Mouse (Mus musculus) ovary, postnatal 10 days (tissue): ENCODE data around the gene Vwa2.

Experiments used
- DNase-seq: peaks from one replicate; pipeline ENCODE4 v3.0.0; 2022; ENCODE audit warnings: low spot score

Gene Vwa2

DNA sequence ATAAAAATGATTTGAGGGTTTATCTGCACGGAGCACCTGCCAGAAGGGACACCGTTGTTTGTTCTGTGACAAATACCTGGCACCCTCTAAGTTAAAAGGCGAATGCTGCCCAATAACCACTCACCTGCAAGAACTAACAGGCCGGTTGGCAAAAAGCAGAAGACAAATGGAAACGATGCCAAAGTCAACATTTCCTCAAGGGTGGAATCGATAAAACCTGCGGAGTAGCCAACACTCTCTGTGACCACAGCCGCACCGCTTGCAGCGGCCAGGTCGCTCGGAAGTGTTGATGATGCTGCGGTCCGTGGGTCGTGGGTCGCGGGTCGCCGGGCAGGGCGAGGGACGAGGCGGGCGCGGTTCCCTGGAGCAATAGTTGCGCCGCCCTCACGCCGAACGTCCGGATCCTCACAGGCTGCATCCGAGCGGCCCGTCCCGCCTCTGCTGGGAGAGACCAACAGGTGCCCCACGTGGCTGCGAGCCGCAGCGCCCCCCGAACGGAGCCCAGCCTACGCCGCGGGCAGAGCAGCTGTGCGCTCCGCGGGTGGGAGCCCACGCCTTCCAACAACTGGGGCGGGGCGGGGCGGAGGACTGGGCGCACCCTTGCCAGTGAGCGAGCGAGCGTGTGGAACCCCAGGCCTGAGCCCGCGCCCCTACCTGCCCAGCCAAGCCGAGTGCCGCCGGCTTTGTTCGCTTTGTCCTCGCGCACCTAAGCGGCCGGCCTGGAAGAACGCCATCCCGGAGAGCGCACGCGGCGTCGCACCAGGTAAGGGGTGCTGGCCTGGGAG lies at the start of gene Vwa2:
Vwa2 (plus strand) TSS at position 434 of the 785 bp plus-strand sequence.
- no peak for DNase-seq

DNA sequence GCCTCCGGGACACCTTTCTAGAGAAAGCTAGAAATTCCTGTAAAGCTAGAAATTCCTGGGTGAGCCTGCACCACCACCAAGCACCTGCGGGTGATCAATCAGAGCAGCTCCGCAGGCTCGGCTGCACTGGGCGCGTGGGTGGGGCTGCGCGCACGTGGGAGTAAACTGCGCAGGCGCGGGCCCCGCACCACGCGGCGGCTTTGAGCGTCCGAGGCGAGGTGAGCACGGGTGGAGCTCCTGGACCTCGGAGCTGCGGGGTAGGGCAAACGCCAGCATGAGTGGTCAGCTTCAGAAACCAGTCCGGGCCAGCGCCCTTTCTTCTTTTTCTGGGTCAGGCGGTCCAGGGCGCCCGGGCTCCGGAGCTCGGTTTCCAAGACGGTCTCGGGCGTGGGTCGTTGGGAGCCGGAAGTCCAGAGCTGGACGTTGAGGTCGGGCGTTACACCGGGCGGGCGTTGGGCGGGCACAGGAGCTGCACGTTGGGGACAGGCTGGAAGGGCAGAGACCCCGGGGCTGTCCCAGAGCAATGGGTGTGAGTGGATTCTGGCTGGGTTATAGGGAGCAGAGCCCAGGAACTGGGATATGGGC lies 47.9 kb upstream of the Vwa2 start, which contains the start of gene Tdrd1:
Tdrd1 (plus strand) TSS at position 163 of the 585 bp plus-strand sequence.
- DNase-seq: no peak

DNA sequence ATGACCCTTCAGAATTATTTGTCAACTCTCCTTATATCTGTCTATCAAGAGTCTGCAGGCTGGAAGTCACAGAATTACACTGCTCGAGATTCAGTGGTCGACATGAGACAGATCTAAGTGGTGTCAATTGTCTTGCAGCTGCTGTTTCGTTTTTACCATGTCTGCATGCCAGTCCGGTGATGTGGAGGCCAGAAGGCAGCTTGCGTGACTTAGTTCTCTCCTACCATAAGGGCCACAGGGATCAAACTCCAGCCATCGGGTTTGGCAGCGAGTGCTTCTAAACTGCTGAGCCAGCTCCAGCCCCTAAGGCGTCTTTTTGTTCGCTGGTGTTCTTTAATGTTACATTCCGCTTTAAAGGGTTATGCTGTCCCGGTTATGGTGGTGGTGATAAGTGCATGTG lies 45.7 kb upstream of the Vwa2 start:
- DNase-seq: no peak

DNA sequence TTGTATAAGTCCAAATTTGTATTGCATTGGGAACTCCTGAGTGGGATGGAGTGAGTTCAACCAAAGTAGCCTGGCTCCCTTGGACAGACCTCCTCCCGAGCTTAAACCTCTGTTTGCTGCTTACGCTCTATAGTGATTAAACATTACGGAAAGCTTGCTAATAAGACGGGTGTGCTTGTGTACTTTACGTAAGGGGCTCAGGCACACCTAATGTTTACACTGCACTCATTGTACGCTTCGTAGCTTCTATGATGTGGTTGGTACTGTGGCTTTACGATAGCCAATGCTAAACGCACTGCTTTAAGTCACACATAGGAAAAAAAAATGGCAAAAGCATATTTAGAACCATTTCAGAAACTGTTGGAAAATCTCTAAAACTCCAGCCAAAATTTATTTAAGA lies 44.8 kb upstream of the Vwa2 start:
- DNase-seq: no peak

DNA sequence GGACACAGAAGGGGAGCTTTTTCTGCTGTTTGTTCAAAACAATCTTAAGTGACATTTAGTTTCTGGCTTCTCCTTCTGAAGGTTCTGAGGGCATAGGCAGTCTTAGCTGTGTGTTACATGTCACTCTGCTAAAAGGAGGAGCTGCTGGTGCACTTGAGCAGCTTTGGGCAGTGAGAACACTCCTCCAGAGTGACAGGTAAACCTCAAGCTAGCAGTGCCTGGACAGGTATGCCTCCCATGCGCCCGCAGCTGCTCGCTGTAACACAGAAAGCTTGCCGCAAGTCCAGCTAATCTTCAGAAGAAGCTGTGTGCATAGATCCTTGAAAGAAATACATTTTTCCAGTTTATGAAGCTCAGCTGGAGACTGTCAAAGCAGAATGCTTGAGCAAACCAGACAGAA lies 43.9 kb upstream of the Vwa2 start:
- no peak for DNase-seq

DNA sequence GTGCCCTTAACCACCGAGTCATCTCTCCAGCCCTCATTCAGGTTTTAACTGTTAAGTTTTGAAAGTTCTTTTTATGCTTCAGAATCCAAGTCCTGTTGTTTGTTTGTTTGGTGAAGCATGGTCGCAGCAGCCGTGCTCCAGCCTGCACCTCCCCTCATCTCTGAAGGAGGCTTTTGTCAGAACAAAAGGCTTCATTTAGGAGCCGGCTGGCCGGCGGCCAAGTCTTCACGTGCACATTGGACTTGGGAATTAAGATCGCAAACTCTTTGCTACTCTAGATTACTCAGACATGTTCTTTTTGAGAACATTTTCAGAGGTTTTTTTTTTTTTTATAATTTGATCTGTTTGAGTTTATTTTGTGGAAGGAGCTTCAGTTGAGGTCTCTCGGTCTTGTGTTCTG lies 38.7 kb upstream of the Vwa2 start:
- no peak for DNase-seq

DNA sequence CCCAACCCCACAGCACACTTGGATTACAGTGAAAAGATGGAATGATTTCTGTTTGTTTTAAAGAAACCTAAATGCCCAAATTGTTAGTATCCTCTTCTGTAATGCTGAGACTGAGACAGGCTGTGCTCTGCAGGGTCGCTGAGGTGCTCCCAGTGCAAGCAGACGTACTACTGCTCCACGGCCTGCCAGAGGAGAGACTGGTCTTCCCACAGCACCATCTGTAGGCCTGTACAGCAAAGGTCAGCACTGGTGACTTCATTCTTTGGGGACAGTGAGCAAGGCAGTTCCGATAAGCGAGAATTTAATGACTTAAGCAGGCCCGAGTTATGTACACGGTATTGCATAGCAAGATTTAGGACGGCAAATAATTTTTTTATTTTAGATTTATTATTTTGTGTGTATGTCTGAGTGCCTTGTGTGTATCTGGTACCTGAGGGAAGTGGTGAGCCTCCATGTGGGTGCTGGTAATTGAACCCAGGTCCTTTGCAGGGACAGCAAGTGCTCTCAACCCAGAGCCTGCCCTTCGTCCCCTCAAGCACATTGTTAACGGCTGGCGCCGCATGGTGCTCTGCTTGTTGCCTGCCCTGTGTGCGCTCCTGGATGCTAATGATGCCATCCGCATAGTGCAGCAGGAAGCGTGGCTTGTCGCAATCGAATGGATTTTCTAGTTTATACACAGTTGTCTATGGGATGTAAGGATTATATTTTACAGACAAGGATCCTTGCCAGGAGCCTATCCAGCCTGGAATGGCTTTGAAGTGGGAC lies 34.9 kb upstream of the Vwa2 start:
- no peak for DNase-seq

DNA sequence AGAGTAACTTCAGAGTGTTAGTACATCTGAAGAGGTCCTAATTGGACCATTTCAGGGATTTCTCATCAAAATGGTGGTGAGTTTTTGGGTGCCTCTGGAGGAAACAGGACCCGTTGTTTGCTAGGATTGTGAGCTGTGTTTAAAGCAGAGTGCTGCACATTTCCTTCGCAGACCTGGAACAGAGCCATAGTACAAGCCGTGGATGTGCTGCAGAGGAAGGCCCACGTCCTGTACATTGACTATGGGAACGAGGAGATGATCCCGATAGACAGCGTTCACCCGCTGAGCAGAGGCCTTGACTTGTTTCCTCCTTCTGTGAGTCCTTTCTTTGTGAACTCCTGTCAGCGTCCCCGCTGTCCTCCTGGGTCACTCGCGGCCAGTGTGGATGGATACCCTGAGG lies 31.1 kb upstream of the Vwa2 start:
- no peak for DNase-seq

DNA sequence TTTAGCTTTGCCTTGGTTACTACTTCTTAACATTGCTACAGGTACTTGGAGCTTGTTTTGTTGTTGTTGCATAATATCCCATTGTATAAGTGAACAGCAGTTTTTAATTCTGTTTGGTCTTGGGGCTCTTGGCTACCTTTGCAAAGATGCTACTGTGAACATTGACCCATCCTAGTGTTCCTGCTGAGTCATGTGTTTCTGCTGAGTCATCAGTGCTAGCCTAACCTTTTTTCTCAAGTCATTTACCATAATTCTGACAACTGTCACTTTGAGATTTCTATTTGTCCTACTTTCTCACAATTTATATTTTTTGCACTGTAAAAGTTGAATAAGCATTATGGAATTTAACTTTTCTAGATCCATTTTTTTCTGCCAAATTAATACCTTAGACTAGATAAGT lies 21.5 kb upstream of the Vwa2 start:
- DNase-seq: no peak

DNA sequence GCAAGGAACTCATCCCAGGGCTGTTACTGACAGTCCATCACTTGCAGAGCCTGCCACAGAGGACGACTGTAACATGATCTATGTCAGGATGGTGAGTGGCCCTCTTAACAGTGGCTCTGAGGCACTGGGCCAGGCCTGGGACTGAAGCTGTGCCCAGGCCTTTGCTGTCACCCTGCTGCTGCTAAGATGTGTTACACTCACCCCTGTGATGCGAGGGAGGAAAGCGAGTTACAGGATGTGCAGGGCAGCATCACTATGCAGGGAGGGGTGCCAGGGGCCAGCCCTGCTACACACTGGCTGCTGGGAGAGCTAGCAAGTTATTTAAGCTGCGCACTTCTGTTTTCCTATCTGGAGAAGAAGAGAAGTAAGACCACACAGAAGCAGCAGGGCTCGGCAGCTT lies 17.6 kb upstream of the Vwa2 start:
- no peak for DNase-seq

DNA sequence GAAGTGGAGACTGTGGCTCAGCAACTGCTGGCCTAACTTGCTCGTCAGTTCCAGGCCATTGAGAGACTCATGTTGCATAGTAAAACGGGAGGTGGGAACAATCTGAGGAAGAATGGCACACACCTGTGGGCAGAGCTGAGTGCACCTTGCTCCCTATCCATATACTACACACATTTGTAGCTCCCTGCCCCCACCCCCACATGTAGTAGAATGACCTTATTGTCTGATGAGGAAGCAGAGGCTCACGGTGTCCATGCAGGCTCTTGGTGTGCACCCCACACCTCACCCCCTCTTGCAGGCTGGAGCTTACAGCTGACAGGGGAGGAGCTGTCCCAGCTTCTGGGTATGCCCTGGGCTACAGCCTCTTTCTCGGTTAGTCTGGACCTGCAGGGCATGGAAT lies 6.3 kb upstream of the Vwa2 start:
- DNase-seq: no peak

DNA sequence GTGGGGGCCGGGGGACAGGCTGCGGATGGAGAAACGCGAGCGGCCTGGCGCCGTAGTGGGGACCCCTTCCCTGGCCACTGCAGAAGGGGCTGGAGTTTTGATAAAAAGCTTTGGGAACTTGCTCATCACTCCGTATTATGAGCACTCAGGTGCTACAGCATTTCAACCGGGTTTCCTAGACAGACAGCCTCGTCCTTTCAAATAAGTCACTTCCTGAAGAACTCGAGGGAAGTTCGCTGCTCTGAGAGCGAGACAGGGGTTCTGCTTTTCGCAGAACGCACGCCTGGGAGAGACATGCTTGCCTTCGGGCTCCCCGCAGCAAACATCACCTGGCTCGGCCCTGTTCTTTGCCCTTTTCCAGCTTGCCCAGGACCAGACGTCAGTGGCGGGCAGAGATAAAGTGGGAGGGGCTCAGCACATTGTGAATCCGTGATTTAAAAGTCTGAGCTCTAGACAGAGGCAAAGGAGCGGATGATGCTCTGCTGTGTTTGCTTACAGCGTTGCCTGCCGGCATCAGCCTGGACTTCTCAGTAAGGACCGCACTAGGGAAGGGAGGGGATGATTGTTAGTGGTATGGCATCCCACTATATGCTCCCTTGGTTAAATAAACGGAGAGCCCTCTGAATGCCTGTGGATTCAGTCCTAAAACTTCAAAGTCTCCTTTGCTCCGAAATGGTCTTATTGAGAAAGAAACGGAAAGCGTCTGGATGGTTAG lies 709 bp downstream of the Vwa2 start:
- no peak for DNase-seq

DNA sequence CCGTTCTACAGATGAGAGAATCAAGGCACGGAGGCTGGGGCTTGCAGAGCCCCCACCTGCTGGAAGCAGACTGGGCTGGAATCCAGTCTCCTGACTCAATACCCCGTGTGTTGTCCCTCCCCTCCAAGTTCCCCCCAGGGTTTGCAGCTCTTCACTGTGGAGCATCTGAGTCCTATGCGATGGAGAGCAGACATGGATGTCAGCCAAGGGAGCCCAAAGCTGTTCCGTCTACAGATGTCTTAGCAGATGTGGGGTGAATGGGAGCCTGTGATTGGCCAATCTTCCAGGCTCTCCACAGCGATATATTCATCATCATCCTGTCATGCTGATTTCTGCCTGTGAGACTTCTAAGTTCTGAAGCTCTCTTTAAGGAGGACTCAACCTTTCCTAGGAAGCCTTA lies 3.3 kb downstream of the Vwa2 start:
- DNase-seq: no peak

DNA sequence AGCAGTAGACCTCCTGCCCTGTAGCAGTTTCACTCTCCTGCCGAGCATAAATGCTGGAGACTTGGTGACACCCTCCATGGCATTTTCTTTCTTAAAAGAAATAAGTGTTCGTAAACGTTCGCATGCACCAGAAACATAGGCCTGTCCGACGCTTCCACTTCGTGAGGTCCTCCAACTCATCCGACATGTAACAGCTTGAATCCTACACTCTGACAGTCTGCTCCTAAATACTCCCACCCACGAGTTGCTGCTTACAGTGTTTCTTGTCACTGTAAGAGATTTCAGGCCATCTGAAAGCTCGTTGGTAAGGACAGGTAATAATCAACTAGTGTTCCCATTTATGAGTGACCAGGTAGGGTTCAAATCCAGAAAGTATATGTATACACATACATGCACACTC lies 13.8 kb downstream of the Vwa2 start:
- DNase-seq: no peak

DNA sequence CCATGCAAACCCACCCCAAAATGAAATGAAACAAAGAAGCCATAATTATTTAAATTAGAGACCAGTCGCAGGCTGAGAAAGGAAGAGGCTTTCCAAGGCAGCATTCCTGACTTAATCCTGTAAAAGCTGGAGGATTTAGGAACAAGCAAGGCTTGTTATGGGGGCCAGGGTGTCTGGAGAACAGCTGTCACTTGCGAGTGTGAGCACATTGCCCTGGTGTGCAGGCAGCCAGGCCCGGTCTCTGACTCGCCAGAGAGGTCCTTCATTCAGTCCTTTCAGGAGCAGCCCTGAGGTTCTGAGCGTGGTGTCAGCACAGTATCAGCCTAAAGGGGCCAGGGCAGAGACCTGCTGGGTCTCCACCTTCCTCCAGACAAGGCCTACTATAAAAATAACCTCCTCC lies 14.6 kb downstream of the Vwa2 start:
- DNase-seq: no peak

DNA sequence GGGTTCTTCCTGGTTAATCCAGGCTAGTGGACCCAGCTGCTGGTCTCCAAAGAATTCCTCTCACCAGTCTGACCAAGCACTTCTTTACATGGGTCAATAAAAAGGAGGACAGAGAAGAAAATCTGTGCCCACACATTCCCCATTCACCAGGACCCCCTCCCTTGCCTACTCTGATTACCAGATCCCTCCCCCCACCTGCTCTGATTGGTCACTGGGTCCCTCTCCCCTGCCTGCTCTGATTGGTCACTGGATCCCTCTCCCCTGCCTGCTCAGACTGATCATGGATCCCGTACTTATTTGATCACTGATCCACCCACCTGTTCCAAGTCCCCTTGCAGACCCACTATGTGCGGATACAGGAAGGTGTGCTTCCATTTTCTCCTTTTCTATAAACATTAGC lies 17.4 kb downstream of the Vwa2 start:
- no peak for DNase-seq

DNA sequence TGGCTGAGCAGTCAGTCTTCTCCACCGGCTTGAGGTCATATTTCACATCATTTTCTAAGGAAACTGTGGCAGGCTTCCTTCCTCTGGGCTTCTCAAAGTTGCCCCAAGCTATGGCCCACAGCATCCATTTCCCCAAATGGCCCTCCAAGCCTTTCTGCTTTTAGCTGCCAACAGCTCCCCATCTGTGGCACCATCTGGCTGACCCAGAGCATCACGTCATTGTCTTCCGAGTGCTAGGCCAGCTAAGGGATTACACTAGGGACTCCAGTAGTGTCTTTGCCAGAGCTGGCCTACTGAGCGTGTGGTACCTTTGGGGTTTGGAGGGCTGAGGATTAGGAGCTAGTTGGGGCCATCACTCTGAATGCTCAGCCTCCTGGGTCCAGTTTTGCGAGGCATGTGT lies 18.5 kb downstream of the Vwa2 start:
- no peak for DNase-seq

DNA sequence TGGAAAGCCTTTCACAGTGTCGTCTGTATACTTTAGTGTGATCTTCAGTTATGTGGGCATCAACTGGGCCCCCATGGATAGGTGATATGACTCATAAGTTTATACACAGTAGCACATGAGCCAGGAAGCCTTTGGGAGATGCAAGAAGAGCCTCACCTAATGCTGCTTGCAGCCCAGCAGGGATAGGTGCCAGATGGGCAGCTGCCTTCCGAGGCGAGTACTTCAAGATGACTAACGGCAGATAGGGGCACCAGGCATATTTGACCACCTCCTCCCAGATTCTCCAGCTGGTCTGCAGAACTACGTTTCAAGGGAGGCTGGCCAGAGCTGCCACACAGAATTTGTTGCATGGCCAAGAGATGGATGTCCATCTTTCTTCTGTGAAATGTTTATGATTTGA lies 19.3 kb downstream of the Vwa2 start:
- DNase-seq: no peak

DNA sequence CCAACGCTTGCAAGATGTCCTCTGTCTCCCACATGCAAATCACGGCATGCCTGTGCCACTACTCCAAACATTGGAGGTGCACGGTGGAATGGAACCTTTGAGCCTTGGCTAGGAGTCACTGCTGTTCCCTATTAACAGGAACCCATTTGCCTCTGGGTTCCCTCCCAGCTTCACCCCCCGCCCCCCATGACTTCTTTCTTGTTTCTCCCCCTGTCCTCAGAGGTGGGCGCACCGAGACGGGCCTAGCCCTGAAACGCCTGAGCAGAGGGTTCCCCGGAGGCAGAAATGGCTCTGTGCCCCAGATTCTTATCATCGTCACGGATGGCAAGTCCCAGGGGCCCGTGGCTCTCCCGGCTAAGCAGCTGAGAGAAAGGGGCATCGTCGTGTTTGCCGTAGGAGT lies 23.6 kb downstream of the Vwa2 start:
- no peak for DNase-seq

DNA sequence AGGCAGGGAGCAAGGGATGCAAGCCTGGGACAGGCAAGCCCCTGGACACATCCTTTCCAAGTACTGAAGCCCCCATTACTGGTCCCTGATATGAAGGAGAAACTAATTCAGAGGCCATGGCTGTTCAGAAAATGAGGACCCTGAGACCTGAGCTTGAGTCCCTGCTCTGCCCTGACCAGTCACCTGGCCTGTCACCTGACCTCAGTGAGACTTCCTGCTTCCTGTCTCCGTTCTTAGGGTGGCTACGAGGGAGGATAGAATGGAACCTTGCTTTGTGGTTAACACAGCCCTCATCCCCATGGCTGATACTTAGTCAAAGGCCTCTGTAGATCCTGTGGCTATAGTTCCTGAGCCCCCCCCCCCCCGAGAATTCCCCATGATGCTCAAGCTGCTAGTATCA lies 30.0 kb downstream of the Vwa2 start:
- no peak for DNase-seq

DNA sequence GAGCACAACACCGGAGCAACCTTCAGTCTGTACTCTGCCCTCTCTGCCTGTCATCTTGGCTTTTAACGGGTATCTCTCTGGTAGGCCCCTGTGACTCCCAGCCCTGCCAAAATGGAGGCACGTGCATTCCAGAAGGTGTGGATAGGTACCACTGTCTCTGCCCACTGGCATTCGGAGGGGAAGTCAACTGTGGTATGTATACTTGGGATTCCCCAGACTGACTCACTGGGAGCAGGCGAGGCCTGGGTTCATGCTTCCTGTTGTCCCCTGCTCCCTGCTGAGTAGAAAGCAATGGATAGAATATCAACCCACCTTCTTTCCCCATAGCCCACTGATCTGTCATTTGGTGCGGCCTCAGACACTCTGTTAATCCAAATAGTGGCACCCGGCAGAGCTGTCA lies 31.3 kb downstream of the Vwa2 start:
- DNase-seq: no peak

DNA sequence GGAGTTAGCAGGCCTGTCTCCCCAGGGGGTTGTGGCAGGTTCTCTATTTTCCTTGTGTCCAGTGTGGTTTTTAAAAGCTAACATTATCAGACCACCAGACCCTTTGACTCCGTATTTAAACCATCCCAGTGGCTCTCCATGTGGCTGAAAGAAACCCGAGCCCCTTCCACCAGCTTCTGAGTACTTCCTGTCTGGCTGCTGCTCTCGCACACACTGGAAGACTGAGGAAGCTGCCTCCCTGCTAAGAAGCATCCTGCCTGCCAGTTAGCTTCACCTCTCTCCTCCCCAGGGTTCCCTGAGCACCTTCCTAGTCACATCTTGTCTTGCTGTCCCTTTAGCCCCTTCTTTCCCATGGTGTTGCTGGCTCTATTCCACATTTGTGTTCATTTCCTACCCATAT lies 33.8 kb downstream of the Vwa2 start:
- no peak for DNase-seq
